Mouse (Mus musculus): ENCODE measurements around the gene Cadps2. TPM values are rescaled to one million over a fixed set of nuclear protein-coding genes. Genes with fewer than 3 reads are reported as not detected.

Gene Cadps2
- total RNA-seq, 2 experiments from 2014 or later, result 1.7 to 2.2 TPM

DNA sequence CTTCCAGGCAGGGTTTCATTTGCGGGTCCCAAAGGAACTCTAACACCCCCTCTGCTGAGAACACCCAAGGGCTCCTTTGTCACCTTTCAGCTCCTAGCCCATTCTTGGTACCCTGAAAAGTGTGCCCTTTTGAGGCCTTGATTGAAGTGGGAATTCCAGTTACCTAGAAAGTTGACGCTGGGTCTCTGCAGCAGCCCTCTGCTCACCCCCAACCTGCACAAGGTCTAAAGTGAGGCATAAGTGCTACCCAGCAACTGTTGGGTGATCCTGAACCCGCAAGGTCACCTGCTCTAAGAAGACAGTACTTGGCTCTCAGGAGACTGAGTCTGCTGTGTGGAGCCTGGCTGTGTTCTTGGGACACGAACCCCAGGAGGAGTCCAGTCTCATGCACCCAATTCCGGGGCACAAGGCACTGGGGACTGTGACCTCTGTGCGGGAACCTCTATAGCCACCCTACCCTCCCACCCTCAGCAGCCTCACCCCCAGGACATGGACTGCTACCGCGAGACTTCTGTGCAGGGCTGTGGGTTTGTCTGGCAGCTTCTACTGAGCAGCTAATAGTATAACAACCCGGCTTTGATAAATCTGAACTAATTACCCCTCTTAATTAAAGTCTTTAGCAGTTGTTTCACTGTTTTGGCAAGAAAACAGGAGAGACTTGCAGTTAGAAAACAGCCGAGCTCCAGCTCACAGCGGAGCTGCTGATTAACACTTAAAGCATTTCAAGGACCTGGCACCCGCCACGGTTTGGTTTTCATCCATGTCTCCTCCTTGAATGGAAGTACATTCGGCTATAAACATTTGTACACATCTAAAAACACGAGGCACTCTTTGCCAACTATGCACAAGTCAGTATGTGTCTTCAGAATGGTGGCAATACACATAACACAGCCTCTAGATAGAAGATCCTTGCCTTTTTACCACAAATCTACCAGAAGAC, 595.1 kb downstream of the Cadps2 start:
- DNase-seq, result peak in 1 of 2 experiments; percentile 2
- intact Hi-C loops (cut with DNase I), result no loop called here

Other genes with a start within 250 kb of the Cadps2 start
- not detected for gene Rnf133, start 189.1 kb downstream of the Cadps2 start, total RNA-seq (2021)
- not detected for gene Rnf148, start 184.3 kb downstream of the Cadps2 start, total RNA-seq (2021)
- gene Tas2r118, start 130.6 kb upstream of the Cadps2 start, total RNA-seq (2021), result not detected

Data from heart, postnatal 14 days (tissue).